Mouse (Mus musculus): ENCODE results near the gene Mterf1a.

DNA sequence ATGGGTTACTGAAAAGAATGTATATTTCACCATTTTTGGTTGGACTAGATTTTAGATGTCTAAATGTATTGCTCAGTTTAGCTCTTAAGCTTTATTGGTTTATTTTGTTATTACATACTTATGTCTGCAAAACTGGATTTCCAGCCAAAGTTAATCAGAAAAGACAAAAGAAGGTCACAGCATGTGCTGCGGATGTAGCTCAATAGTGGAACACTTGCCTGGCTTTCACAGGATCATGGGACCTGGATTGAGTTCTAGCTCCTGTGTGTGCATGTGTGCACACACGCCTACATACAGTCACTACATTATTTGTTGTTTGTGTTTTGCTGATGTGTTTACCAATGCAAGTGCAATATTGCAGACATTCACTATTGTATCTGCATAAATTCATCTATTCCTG, 28.6 kb upstream of the Mterf1a start:
- TF ChIP-seq CTCF (IDR thresholded peaks at IDR 0.05; ENCODE audit: control insufficient read depth, insufficient read depth, insufficient replicate concordance, low read depth, low read length), result no peak
- TF ChIP-seq POLR2A (IDR thresholded peaks at IDR 0.05; ENCODE audit: control insufficient read depth, low read depth, low read length), result no peak

Measured in testis, adult 2 months (tissue).